Mouse (Mus musculus) kidney, adult 18-20 months (tissue): ENCODE data around the gene 4930469K13Rik.
"Not testable (repeated sequence)": the region's sequence is repeated elsewhere in the genome, so short reads cannot be mapped to it uniquely, and the experiment has no call there.

Source experiments
- DNase-seq: peaks from one replicate; pipeline ENCODE4 v3.0.0; 2021

Gene 4930469K13Rik

GRCm38 (mm10) chr11:34098422-34098821 is at the start of gene 4930469K13Rik:
Gene 4930469K13Rik, minus strand, starts transcription at chr11:34098554.
- DNase-seq: no peak

- DNase-seq: no peak
Measured at GRCm38 (mm10) chr11:34146934-34147333, 48.6 kb upstream of the 4930469K13Rik start.

GRCm38 (mm10) chr11:34144421-34144820 is 46.1 kb upstream of the 4930469K13Rik start:
- DNase-seq: no peak

GRCm38 (mm10) chr11:34143984-34144383 is 45.6 kb upstream of the 4930469K13Rik start:
- no peak for DNase-seq

- DNase-seq: no peak
Measured at GRCm38 (mm10) chr11:34139296-34139695, 40.9 kb upstream of the 4930469K13Rik start.

- DNase-seq: no peak
Measured at GRCm38 (mm10) chr11:34128412-34128811, 30.1 kb upstream of the 4930469K13Rik start.

- not testable (repeated sequence) for DNase-seq
Measured at GRCm38 (mm10) chr11:34125727-34126126, 27.4 kb upstream of the 4930469K13Rik start.

- DNase-seq: no peak
Measured at GRCm38 (mm10) chr11:34124852-34125251, 26.5 kb upstream of the 4930469K13Rik start.

- DNase-seq: peak; percentile 17
Measured at GRCm38 (mm10) chr11:34123147-34123546, 24.8 kb upstream of the 4930469K13Rik start.

GRCm38 (mm10) chr11:34118319-34118718 is 20.0 kb upstream of the 4930469K13Rik start:
- DNase-seq: no peak

- DNase-seq: no peak
Measured at GRCm38 (mm10) chr11:34117581-34117980, 19.2 kb upstream of the 4930469K13Rik start.

- DNase-seq: no peak
Measured at GRCm38 (mm10) chr11:34116572-34117135, 18.3 kb upstream of the 4930469K13Rik start.

GRCm38 (mm10) chr11:34113760-34114159 is 15.4 kb upstream of the 4930469K13Rik start:
- DNase-seq: no peak

- DNase-seq: no peak
Measured at GRCm38 (mm10) chr11:34112781-34113380, 14.5 kb upstream of the 4930469K13Rik start.

GRCm38 (mm10) chr11:34111940-34112339 is 13.6 kb upstream of the 4930469K13Rik start:
- DNase-seq: no peak

- no peak for DNase-seq
Measured at GRCm38 (mm10) chr11:34109260-34109659, 10.9 kb upstream of the 4930469K13Rik start.

GRCm38 (mm10) chr11:34104919-34105318 is 6.6 kb upstream of the 4930469K13Rik start:
- no peak for DNase-seq

- DNase-seq: no peak
Measured at GRCm38 (mm10) chr11:34101827-34102226, 3.5 kb upstream of the 4930469K13Rik start.

GRCm38 (mm10) chr11:34087064-34087463 is 11.3 kb downstream of the 4930469K13Rik start:
- no peak for DNase-seq

- DNase-seq: no peak
Measured at GRCm38 (mm10) chr11:34086164-34086751, 12.1 kb downstream of the 4930469K13Rik start.

GRCm38 (mm10) chr11:34084639-34085038 is 13.7 kb downstream of the 4930469K13Rik start:
- no peak for DNase-seq

GRCm38 (mm10) chr11:34083795-34084194 is 14.6 kb downstream of the 4930469K13Rik start:
- DNase-seq: no peak

GRCm38 (mm10) chr11:34079542-34080464 is 18.6 kb downstream of the 4930469K13Rik start:
- no peak for DNase-seq
